Mouse (Mus musculus): ENCODE results near the gene Fscn2. TPM values are rescaled to one million over a fixed set of nuclear protein-coding genes. Genes with fewer than 3 reads are reported as not detected.
A peak's percentile ranks its signal among the peaks of the same experiment; 100 is the strongest.

Gene Fscn2
- 3.0 and 9.0 TPM in 2 replicates for total RNA-seq (2014; rRNA removed)
- 1.5 and 1.9 TPM in 2 replicates for polyA plus RNA-seq (2015; fragmentation: Nextera tagmentation; extraction: Ambion mirVana)

DNA sequence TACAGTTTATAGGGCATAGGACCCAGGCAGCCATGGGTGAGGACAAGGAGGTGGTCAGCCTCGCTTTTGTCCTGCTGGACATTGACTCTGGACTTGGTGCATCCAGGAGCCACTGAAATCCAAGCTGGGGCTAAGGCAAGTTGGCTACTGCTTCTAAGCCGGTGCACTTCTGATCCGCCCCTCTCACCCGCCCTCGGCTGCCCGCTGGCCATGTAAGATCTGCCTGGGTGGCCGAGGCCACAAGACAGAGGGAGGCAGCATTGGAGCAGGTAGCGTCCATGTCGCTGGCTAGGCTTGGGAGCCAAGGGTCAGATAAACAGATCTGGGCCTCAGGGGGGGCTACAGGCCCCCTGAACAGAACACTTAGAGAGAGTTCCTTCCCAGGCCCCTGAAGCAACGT is at the start of gene Fscn2:
Gene Fscn2 (plus strand): TSS at position 240 of the 400 bp plus-strand sequence.
- Histone ChIP-seq H3K4me1 (ENCODE audit: insufficient read depth, low read length) (peaks cover 31% of the 10 kb centered on the region), H3K4me3 (ENCODE audit: low read length) (no peak within 1 kb of the TSS), H3K36me3 (ENCODE audit: insufficient read depth, low read length) (no peaks in the 10 kb centered on the region), H3K27ac (no peak within 1 kb of the TSS), H3K9ac (replicated peaks; ENCODE audit: low read length) (no peak within 1 kb of the TSS), H3K27me3 (ENCODE audit: insufficient read depth, low read length) (no peaks in the 10 kb centered on the region), H3K9me3 (ENCODE audit: low read length) (no peaks in the 10 kb centered on the region), H3K4me2 (ENCODE audit: low read depth, low read length) (no peak within 1 kb of the TSS)
- ATAC-seq: no peak
- DNase-seq (ENCODE audit: low spot score): no peak
- TF ChIP-seq CTCF (IDR thresholded peaks at IDR 0.05; ENCODE audit: low read depth): no peak
- WGBS: 76% methylated on average over 10 of the region's 10 CpGs

DNA sequence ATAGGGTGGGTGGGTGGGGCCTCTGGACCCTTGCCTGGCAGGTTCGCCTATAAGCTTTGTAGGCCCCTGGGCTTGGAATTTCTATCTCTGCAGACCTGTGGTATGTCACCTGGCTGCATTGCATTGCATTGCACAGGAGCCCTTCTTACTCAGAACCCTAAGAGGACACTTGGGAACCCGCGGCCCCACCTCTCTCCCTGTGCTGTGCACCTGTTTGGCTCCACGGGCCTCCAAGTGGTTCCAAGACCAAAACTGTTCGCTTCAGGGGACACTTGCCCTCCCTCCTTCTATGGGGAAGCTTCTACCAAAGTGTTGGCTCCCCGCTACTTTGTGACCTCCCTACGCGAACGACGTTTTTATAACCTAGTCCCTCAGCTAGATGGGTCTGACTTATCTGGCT is 49.8 kb upstream of the Fscn2 start:
- Histone ChIP-seq H3K4me1 (ENCODE audit: insufficient read depth, low read length) (peaks cover 27% of the 10 kb centered on the region; the same call in 1 of the 2 replicates), H3K36me3 (ENCODE audit: insufficient read depth, low read length) (no peaks in the 10 kb centered on the region), H3K4me2 (ENCODE audit: low read depth, low read length) (peak overlapping the region; percentile 70), H3K27ac (peak overlapping the region; percentile 81), H3K9me3 (ENCODE audit: low read length) (no peaks in the 10 kb centered on the region), H3K27me3 (ENCODE audit: insufficient read depth, low read length) (no peaks in the 10 kb centered on the region), H3K9ac (replicated peaks; ENCODE audit: low read length) (peak overlapping the region; percentile 55), H3K4me3 (ENCODE audit: low read length) (peak overlapping the region; percentile 38; the same call in 1 of the 2 replicates)
- DNase-seq (ENCODE audit: low spot score): no peak
- 53% methylated on average over 10 of the region's 10 CpGs for WGBS
- no peak for ATAC-seq
- TF ChIP-seq CTCF (IDR thresholded peaks at IDR 0.05; ENCODE audit: low read depth): 0 out of 2 replicates have a peak, but pooled peaks have one; percentile 0

GRCm38 (mm10) chr11:120312069-120312468 is 49.3 kb upstream of the Fscn2 start:
- Histone ChIP-seq H3K9ac (replicated peaks; ENCODE audit: low read length) (no peak overlapping the region), H3K9me3 (ENCODE audit: low read length) (no peaks in the 10 kb centered on the region), H3K4me3 (ENCODE audit: low read length) (no peak overlapping the region), H3K4me2 (ENCODE audit: low read depth, low read length) (no peak overlapping the region), H3K4me1 (ENCODE audit: insufficient read depth, low read length) (peaks cover 29% of the 10 kb centered on the region; the same call in 1 of the 2 replicates), H3K36me3 (ENCODE audit: insufficient read depth, low read length) (no peaks in the 10 kb centered on the region), H3K27ac (no peak overlapping the region), H3K27me3 (ENCODE audit: insufficient read depth, low read length) (no peaks in the 10 kb centered on the region)
- ATAC-seq: no peak
- WGBS: 78% methylated on average over 6 of the region's 6 CpGs
- DNase-seq (ENCODE audit: low spot score): no peak
- no peak for TF ChIP-seq CTCF (IDR thresholded peaks at IDR 0.05; ENCODE audit: low read depth)

DNA sequence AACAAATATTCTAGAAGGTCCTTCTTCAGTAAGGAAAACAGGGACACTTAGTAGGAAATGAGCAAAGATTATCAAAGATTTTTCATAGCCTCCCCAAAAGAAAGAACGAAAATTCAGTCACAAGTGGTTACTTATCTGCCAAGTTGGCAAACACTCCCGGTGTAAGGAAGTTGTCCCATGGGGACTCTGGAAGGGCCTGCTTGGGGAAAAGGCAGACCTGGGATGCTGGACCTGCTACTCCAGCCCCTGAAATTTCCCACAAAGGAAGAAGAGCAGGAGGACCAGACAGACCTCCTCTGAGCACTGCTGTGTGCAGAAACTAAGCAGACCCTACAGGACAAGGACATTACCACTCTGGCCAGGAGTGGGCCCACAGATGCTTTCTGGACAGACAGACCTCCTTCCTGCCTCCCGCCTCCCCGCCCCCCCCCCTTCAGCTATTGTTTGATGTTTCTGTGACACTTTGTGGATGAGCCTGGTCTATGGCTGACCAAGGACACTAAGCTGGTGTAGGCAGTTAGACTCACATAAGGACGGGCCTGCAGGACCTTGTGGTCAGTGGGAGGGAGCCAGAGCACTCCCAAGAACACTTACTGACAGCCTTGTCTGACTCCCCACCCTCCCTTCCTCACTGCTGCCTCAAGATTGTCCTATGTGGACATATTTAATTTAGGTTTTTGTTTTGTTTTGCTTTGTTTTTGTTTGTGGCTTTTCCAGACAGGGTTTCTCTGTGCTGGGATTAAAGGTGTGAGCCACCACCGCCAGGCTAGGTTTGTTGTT is 47.2 kb upstream of the Fscn2 start:
- no peak overlapping the region for H3K9ac ChIP-seq (replicated peaks; ENCODE audit: low read length)
- no peak for TF ChIP-seq CTCF (IDR thresholded peaks at IDR 0.05; ENCODE audit: low read depth)
- H3K36me3 ChIP-seq (ENCODE audit: insufficient read depth, low read length): no peaks in the 10 kb centered on the region
- H3K4me2 ChIP-seq (ENCODE audit: low read depth, low read length): no peak overlapping the region
- H3K9me3 ChIP-seq (ENCODE audit: low read length): no peaks in the 10 kb centered on the region
- DNase-seq (ENCODE audit: low spot score) (no peak), ATAC-seq (no peak)
- peaks cover 26% of the 10 kb centered on the region; the same call in 1 of the 2 replicates for H3K4me1 ChIP-seq (ENCODE audit: insufficient read depth, low read length)
- H3K4me3 ChIP-seq (ENCODE audit: low read length): no peak overlapping the region
- WGBS: 57% methylated on average over 5 of the region's 6 CpGs
- H3K27me3 ChIP-seq (ENCODE audit: insufficient read depth, low read length): no peaks in the 10 kb centered on the region
- H3K27ac ChIP-seq: peak overlapping the region; percentile 95; the same call in 1 of the 2 replicates

- Histone ChIP-seq H3K27ac (peak overlapping the region; percentile 95), H3K36me3 (ENCODE audit: insufficient read depth, low read length) (no peaks in the 10 kb centered on the region), H3K9me3 (ENCODE audit: low read length) (no peaks in the 10 kb centered on the region), H3K4me2 (ENCODE audit: low read depth, low read length) (peak overlapping the region; percentile 87), H3K9ac (replicated peaks; ENCODE audit: low read length) (peak overlapping the region; percentile 48), H3K27me3 (ENCODE audit: insufficient read depth, low read length) (no peaks in the 10 kb centered on the region), H3K4me1 (ENCODE audit: insufficient read depth, low read length) (peaks cover 26% of the 10 kb centered on the region; the same call in 1 of the 2 replicates), H3K4me3 (ENCODE audit: low read length) (no peak overlapping the region)
- no peak for ATAC-seq
- TF ChIP-seq CTCF (IDR thresholded peaks at IDR 0.05; ENCODE audit: low read depth): no peak
- 30% methylated on average over 16 of the region's 16 CpGs for WGBS
- DNase-seq (ENCODE audit: low spot score): no peak
These were observed 46.5 kb upstream of the Fscn2 start for GRCm38 (mm10) chr11:120314721-120315415.

DNA sequence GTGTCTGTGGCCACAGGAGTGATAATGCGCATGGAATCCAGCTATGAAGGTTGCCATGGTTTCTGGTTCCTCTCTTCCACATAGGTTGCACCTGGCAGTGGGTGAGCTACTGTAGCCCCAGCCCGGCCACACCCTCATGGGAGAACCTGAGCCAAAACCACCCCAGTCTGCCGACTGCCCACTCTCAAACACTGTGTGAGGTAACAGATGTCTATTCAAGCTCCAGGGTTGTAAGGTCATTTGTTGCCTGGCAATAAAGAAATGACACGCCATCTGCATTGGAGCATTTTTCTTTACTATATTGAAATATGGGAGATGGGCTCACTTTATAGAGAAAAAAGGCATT is 45.9 kb upstream of the Fscn2 start:
- Histone ChIP-seq H3K27me3 (ENCODE audit: insufficient read depth, low read length) (no peaks in the 10 kb centered on the region), H3K4me2 (ENCODE audit: low read depth, low read length) (peak overlapping the region; percentile 87), H3K4me1 (ENCODE audit: insufficient read depth, low read length) (peaks cover 26% of the 10 kb centered on the region; the same call in 1 of the 2 replicates), H3K36me3 (ENCODE audit: insufficient read depth, low read length) (no peaks in the 10 kb centered on the region), H3K9me3 (ENCODE audit: low read length) (no peaks in the 10 kb centered on the region), H3K4me3 (ENCODE audit: low read length) (peak overlapping the region; percentile 46), H3K9ac (replicated peaks; ENCODE audit: low read length) (peak overlapping the region; percentile 48), H3K27ac (peak overlapping the region; percentile 95)
- DNase-seq (ENCODE audit: low spot score) (peak; percentile 57), ATAC-seq (peak; percentile 6; the same call in 1 of the 2 replicates)
- no peak for TF ChIP-seq CTCF (IDR thresholded peaks at IDR 0.05; ENCODE audit: low read depth)
- 7% methylated on average over 4 of the region's 4 CpGs for WGBS

Data from hindbrain, postnatal 0 days (tissue).